Mouse (Mus musculus): Measurements from ENCODE around the gene Ssna1.
A peak's percentile ranks its signal among the peaks of the same experiment; 100 is the strongest.
"Not testable (repeated sequence)": the region's sequence is repeated elsewhere in the genome, so short reads cannot be mapped to it uniquely, and the experiment has no call there.

Gene Ssna1

GRCm38 (mm10) chr2:25258887-25259286 lies 13.4 kb downstream of the Ssna1 start:
- no peak for DNase-seq

GRCm38 (mm10) chr2:25257250-25257649 lies 15.0 kb downstream of the Ssna1 start:
- DNase-seq: not testable (repeated sequence)

- peak in 1 of 2 experiments; percentile 67 for DNase-seq
Observed at GRCm38 (mm10) chr2:25256443-25257109, 15.7 kb downstream of the Ssna1 start.

- DNase-seq: peak; percentile 80 to 89
Observed at GRCm38 (mm10) chr2:25255284-25255779, 16.9 kb downstream of the Ssna1 start, which contains the start of gene Tmem203. TSS of gene Tmem203 (plus strand) at chr2:25255439.

- DNase-seq: peak in 1 of 2 experiments; percentile 48
Observed at GRCm38 (mm10) chr2:25252331-25252730, 19.9 kb downstream of the Ssna1 start.

- peak in 1 of 2 experiments; percentile 41 for DNase-seq
Observed at GRCm38 (mm10) chr2:25246183-25247072, 25.8 kb downstream of the Ssna1 start, which contains the start of gene AL732309.1. TSS of gene AL732309.1 (minus strand) at chr2:25246863.

GRCm38 (mm10) chr2:25244144-25244543 lies 28.1 kb downstream of the Ssna1 start:
- DNase-seq: no peak

GRCm38 (mm10) chr2:25243342-25243741 lies 28.9 kb downstream of the Ssna1 start:
- DNase-seq: no peak

GRCm38 (mm10) chr2:25242101-25242506 lies 30.1 kb downstream of the Ssna1 start, which contains the start of the genes Rnf208 and Cysrt1:
TSS of gene Rnf208 (plus strand) at chr2:25242255.
TSS of gene Cysrt1 (minus strand) at chr2:25242452.
- DNase-seq: no peak

GRCm38 (mm10) chr2:25241438-25241775 lies 30.8 kb downstream of the Ssna1 start:
- no peak for DNase-seq

- peak; percentile 87 to 89 for DNase-seq
Observed at GRCm38 (mm10) chr2:25240723-25241437, 31.4 kb downstream of the Ssna1 start.

GRCm38 (mm10) chr2:25240310-25240709 lies 31.9 kb downstream of the Ssna1 start:
- DNase-seq: no peak

GRCm38 (mm10) chr2:25239766-25240165 lies 32.5 kb downstream of the Ssna1 start:
- DNase-seq: no peak

GRCm38 (mm10) chr2:25238106-25238505 lies 34.1 kb downstream of the Ssna1 start:
- DNase-seq: no peak

GRCm38 (mm10) chr2:25237522-25237921 lies 34.7 kb downstream of the Ssna1 start:
- peak; percentile 57 to 80 for DNase-seq

GRCm38 (mm10) chr2:25236614-25237013 lies 35.6 kb downstream of the Ssna1 start, which contains the start of gene Rnf224:
TSS of gene Rnf224 (minus strand) at chr2:25236787.
- DNase-seq: no peak

GRCm38 (mm10) chr2:25234551-25235220 lies 37.6 kb downstream of the Ssna1 start:
- peak; percentile 63 to 81 for DNase-seq

GRCm38 (mm10) chr2:25234050-25234449 lies 38.2 kb downstream of the Ssna1 start, which contains the start of gene Slc34a3:
TSS of gene Slc34a3 (minus strand) at chr2:25234364.
- peak; percentile 62 to 63 for DNase-seq

GRCm38 (mm10) chr2:25233421-25233820 lies 38.8 kb downstream of the Ssna1 start:
- no peak for DNase-seq

- DNase-seq: no peak
Observed at GRCm38 (mm10) chr2:25231038-25231437, 41.2 kb downstream of the Ssna1 start.

GRCm38 (mm10) chr2:25230581-25230980 lies 41.7 kb downstream of the Ssna1 start:
- no peak for DNase-seq

- no peak for DNase-seq
Observed at GRCm38 (mm10) chr2:25229582-25229981, 42.7 kb downstream of the Ssna1 start.

All from kidney, adult 8-10 months (tissue).